Mouse (Mus musculus): ENCODE measurements around the gene Dbp.

DNA sequence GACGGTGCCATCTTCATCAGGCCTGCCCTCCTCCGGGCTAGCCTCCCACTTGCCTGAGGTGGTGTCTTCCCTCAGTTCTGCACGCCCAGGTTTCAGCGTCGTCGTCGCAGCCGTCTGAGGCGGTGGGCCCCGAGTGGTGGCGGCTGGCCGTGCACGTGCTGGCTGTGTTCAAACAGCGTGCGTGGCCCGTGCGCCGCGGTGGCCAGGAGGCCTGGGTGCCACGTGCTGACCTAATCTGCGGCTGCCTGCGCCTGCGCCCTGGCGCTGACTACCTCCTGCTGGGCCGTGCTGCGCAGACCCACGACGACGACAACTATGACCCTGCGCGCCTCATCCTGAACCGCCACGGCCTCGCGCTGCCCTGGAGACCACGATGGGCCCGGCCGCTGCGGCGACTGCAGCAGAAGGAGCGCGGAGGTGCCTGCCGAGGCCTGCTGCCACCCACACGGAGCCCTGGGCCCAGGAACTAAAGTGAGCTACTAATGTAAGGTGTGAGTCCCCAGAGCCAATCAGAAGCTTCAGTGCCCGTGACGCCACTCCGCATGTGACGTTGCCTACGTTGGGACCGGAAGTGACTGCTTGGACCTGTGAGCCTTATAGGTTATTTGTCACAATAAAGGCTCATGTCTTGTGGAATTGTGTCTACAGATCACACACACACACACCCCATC, 10.8 kb upstream of the Dbp start, which contains the start of gene Sec1:
- TF ChIP-seq CTCF (IDR thresholded peaks at IDR 0.05) (no peak), EP300 (IDR thresholded peaks at IDR 0.05) (no peak)
